Mouse (Mus musculus) kidney, adult 9 months (tissue): Measurements from ENCODE around the gene Ythdf2.
A peak's percentile ranks its signal among the peaks of the same experiment; 100 is the strongest.

Experiments
- DNase-seq: peaks from one replicate; pipeline ENCODE4 v3.0.0; 2022

Ythdf2 gene

DNA sequence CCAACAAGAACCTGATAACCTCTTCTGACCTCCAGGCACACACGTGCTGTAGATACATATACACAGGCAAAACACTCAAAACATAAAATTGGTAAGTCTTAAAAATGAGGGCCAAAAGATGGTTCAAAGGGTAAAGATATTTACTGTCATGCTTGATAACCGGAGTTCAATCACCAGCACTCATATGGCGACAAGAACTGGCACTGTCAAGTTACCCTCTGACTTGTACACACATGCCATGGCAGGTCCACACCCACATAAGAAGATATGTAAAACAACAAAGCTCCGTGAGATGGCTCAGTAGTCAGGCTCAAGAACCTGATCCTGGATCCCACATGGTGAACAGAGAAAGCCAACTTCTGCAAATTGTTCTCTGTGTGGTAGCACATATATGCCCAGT lies 4.8 kb downstream of the Ythdf2 start:
- DNase-seq: no peak

DNA sequence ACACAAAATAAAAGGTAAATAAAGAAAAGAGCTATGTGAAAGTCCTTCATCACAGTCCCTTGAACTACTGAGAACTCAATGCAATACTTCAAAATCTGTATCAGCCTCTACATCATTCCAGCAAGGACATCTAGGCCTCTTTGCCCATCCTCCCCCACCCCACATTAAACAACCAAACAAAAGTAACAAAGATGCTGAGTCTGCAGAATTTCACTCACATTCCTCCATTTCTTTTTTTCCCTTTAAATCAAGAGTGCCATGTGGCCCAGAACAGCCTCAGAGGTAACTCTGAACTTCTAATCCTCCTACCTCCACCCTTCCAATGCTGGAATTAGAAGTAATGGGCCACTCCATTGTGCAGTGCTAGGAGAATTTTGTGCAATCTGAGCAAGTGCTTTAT lies 13.3 kb downstream of the Ythdf2 start:
- DNase-seq: no peak

DNA sequence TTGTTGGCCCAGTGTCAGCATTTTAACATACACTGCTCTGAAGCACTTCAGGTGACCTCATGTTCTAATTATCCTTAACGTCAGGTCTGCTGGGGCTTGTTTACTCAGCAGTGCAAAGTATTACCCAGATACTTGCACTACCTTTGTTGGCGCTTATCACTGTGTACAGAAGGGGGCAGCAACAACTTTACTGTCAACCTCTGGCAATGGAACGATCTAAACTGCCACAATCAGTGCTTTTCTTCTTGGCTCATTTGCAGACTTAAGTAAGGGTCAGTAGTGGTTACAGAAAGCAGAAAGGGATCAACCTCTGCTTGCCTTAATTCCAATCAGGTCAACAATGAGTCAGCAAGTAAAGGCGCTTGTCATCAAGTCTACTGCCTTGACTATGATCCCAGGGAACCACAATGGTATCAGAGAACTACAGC lies 13.8 kb downstream of the Ythdf2 start:
- DNase-seq: peak; percentile 86

DNA sequence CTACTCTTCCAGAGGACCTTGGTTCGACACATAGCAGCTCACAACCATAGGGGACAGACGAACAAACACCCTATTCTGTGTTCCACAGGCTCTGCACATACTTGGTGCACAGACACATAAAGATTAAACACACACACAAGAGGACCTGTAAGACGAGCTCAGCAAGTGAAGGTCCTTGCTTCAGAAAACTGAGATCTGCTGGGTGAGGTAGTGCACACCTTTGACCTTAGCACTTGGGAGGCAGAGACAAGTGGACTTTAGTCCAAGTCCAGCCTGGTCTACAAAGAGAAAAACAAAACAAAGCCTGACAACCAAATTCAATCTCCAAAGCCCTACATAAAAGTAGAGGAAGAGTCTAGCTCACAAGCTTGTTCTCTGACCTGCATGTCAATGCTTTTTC lies 17.1 kb downstream of the Ythdf2 start:
- DNase-seq: peak; percentile 83

DNA sequence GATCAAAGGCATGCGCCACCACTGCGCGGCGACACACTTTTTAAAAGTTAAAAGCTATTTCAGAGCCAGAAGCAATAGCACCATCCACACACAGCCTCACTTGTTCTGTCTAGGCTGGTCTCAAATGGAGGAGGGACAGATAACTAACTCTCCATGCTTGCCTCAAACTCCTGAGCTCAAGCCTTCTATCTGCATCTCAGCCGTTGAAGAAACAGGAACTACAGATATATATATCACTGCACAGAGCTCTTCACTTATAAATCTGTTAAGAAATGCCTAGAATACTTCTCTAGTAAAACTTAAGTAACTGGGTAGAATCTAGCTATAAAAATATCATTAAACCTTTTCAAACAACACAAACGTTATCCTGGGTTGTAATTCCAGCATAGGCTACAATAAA lies 17.7 kb downstream of the Ythdf2 start:
- DNase-seq: no peak

DNA sequence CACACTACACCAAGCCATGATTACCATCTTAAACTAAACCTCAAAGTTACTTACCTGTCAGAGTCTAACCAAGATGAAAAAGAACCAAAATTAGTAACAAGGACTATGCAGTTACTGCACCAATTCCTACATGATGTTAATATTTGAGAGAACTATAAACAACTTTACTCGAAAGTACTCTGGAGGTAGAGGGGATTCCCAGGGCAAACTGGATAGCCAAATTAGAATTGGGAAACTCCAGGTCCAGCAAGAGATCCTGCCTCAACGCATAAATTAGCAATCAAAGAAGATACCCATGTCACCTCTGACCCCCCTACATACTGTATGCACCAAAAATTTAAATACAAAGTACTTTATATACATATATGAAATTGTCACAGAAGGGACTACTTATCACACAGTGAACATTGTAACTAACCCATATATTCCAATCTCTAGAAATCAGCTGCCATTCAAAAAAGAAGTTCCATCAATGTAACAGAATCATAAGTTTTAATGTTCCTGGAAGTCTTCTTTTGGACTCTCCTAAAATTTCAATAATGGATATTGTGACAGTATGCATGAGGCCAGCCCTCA lies 24.2 kb downstream of the Ythdf2 start:
- DNase-seq: no peak

DNA sequence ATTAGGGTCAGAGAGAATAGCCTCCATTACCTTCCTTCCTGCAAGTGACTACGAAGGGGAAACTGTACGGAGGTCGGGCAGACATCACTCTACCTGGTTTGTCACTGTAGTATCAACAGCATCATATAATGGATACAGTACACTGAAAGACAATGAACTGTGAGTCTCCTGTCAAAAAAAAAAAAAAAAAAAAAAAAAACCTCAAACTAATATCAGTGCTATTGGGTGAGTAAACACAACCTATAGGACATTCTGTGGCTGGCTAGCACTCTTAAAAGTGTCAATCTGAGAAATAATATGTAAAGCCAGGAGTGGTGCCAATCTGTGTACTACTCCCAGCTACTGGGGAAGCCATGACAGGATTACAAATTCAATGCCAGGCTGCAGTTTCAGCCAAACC lies 28.9 kb downstream of the Ythdf2 start:
- DNase-seq: no peak

DNA sequence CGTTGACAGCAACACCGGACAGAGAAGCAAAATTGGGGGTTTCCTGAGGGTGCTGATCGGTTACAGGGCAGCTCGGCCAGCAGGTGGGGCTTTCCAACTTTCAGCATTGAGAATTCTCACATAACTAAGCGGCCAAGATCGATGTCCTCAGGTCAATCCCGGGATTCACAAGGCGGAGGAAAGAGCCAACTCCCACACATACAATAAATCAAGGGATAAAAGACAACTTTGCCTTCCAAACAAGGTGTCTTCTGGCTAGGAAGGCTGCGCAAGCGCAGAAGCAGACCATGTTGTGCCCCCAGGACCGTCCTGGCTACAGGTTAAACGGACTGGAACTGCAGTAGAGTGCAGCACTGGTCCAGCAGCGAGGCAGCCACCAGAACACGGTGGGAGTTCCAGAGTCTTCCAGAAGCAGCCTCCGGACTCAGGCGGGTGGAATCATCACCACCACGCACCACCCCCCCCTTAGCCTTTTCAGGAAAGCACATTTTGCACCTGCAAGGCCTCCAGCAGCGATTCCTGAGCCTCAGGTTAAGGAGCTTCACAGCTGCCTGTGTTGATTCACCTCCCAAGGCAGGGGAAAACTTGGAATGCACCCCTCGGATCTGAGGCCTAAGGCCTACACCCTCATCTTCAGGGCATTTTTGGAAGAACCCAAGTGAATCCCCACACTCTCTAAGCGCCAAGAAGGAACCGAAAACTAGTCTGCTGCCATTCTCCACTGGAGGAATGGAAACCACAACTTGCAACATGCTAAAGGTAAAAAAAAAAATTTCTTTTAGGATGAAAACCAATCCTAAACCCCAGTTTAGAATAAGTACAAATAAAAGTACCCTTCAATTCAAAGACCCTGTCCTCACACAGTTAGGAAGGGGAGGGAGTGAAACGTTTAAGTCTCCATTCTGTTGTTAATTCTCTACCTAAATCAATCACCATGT lies 30.1 kb downstream of the Ythdf2 start:
- peak; percentile 63 for DNase-seq

DNA sequence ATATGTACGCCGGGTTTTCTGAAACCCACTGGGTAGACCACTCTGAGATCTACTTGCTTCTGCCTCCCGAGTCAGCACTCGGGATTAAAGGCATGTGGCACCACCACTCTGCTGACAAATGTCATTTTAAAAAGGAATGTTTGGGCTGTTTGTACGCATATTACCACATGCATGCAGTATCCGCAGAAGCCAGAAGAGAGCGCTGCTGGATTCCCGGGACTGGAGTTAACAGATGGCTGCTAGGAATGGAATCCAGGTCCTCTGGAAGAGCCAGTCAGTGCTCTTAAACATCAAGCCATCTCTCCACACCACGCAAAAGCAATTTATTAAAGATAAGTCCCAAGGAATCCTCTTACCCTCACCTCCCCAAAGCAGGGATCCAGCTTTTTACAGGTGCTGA lies 31.4 kb downstream of the Ythdf2 start:
- DNase-seq: peak; percentile 58

DNA sequence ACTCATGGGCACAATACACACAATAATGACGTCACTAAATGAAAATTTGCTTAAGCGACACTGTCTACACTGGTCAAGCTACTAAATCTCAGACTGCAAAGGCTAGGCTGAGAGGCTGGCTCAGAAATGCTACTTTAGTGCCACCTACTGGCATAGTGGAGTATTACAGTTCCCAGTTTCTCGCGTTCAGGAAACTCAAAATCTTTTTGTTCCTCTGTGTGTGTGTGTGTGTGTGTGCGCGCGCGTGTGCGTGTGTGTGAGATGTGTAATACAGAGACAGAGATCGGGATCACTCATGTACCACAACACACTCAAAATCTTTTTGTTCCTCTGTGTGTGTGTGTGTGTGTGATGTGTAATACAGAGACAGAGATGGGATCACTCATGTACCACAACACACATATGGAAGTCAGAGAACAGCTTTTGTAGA lies 33.5 kb downstream of the Ythdf2 start:
- peak; percentile 66 for DNase-seq

DNA sequence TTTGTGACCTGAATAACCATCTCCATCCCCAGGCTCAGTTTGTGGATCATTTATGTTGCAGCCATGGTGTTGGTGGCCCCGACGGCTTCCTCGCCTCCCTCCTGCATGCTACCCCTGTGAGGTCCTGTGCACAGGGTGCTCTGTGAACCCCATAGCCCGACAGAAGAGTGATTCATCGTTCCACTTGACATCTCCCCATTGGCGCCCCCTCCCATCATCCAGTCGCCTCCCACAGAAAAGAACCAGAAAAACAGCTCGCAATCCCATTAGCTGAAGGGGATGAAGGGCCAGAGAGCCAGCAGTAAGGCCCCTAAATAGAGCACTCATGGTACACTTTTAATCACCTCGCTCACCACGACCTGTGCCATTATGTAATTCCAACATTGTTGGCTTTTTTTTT lies 35.6 kb downstream of the Ythdf2 start:
- no peak for DNase-seq

DNA sequence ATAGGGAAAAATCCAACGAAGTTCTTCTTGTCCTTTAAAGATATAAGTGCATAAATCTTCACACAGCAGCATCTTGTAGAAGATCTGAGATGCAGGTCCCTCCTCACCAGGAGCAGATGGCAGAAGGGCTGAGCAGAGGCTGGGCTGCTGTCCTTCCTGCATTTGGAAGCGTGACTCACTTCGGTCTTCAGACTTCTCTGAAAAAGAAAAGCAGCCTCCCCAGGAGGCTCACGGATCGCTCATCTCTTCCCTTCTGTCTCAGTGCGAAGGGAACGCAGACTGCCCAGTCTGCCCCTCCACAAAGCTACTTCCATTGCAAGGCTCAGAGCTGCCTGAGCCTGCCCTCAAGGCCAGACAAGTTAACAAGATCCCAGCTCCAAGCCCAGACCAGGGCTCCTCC lies 41.2 kb downstream of the Ythdf2 start:
- DNase-seq: no peak

DNA sequence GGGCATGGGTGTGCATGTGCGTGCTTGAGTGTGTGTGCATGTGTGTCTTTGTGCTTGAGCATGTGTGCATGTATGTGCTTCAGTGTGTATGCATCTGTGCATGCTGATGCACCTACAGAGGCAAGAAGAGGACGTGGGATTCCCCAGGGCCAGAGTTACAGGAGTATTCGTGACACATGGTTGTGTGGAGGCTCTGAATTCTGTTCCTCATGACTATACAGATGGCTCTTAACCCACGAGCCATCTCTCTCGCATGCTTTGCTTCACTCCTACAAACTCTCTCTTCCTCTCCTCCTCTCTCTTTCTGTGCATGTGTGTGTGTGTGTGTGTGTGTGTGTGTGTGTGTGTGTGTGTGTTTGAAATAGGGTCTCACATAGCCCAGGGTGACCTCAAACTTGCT lies 42.3 kb downstream of the Ythdf2 start:
- no peak for DNase-seq

DNA sequence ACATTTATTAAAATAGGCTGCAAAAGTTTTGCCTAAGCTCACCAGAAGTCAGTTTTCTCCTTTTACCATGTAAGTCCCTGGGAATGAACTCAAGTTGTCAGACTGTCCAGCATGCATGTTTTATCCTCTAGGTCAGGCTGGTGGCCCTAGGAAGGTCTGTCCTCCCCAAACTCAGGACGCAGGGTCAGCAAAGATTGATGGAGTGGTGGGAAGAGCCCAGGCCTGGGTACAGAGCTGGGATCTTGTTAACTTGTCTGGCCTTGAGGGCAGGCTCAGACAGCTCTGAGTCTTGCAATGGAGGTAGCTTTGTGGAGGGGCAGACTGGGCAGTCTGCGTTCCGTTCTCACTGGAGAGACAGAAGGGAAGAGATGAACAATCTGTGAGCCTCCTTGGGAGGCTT lies 42.8 kb downstream of the Ythdf2 start:
- no peak for DNase-seq

DNA sequence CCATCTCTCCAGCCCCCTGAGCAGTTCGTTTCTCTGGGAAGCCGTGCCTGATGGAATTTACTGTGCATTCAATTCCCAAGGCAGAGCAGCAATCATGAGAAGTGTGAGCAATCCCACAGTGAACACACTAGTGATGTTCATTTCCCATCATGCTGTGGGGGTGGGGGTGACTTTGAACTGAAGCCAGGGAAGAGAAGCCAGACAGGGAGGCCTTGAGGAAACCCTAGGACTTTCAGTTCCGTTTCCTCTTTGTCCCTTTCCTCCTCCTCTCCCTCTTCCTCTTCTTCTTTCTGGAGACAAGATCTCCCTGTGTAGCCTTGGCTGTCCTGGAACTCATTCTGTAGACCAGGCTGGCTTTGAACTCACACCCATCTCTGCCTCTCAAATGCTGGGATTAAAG lies 44.7 kb downstream of the Ythdf2 start:
- no peak for DNase-seq

DNA sequence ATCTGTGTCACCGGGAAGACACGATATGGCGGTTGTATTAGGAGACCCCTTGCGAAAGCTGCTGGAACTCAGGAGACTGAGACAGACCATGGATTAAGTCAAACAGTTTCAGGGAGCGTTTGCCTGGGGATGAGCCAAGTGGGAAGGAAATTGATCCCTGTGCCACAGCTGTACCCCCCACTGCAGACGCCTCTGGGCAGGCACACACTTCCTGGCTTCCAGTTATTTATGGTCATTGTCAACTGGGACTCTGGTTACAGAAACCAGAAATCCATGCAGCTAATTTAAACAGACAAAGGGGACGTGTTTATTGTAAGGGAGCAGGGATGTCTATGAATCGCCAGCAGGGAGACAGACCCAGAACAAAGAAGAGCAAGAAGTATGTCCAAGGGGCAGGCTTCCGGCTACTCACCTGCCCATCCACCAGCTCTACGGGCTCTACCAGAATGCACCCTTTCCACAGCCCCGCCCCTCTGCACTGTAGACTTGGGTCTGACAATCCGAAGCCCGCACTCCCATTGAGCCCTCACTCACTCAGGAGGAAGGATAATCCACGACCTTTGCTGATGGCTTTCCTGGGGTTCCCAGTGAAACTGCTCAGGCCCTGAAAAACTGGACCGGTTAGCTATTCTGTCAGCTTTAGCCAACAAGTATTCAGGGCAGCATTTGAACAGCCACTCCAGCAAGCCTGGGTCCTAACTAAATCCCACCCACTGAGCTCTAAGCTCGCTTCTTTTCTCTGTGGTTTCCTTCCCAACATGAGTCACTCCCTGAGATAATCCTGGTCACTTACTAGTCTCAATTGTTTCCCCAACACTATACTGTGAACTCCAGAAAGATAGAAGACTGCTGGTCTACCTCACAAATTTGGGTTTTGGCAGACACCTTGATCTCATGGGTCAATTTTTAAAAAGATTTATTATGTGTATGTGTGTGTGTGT lies 45.5 kb downstream of the Ythdf2 start:
- DNase-seq: no peak

DNA sequence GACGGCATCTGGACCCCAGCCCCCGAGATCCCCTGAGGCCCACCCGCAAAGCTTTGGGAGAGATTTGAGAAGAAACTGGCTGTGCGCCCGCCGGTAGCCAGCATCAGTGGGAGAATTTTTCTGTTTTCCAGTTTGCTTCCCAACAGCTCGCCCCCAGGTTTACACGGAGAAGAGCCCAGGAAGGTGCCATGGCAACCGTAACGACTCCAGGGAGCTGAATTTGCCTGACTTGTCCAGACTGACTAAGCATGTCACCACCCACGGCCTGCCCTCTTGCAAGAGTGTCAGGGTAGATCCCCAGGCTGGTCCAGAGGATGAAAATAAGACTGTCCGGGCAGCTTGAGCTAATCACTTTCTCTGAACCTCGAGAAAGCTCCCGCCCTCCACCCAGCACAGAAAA lies 46.4 kb downstream of the Ythdf2 start:
- DNase-seq: no peak

DNA sequence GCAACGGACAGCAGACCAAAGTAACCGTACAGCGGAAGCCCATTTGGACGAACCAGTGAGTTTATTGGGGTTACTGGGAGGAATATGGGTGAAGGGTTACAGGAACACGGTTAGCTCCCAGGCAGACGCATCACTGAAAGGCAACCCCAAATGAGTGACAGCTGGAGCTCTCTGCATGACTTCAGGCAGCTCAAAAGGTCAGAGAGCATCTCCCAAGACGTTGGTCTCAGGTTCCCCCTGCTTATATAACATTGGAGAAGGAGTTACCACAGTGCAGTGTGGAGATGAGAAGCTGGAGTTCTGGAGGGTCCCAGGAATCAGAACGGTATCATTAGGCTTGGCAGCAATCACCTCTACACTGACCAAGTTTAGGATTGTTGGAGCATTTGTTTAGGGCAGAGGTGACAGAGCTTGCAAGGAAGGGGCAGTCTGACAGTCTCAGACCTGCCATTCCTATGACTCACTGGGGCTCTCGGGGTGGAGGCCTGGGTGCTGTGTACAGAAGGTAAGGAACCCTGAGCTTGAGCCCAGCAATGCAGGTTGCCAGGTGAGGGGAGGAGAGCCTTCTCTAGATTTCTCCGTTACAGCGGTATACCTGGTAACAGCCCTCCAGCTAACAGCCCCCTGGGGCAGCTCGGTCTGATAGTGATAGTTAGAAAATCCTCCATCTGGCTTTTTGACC lies 55.0 kb downstream of the Ythdf2 start:
- no peak for DNase-seq

DNA sequence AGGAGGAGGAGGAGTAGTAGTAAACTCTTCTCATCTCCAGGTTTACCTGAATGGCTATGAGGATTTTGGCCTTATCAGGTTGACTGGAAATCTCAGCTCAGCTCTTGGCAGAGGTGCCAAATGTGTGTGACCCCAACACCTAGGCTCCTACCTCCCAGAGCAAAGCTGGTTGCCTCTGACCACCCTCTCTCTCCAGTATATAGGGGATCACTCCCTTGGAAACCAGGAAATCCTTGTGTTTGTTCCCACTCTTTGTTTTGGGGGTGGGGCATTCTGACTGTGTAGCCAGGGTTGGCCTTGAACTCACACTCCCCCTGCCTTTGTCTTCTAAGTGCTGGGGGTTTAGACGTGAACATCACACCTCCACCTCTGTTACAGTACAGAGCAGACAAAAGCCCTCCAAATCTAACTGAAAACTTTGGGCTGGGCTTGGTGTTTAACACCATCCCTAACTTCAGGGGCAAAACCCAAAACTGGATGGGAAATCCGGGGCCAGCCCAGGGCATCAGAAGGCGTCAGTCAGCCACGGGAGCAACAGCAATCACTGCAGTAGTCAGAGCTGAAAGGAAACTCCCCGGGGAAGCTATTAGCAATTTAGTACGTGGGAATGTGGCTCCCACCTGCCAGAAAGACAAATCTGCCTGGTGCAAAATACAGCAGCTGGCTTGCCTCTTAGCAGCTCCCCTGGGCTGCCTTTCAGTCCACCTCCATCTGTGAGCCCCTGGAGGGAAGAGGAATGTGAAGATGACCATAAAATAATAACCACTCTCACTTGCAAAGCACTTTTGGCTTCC lies 57.0 kb downstream of the Ythdf2 start:
- no peak for DNase-seq

DNA sequence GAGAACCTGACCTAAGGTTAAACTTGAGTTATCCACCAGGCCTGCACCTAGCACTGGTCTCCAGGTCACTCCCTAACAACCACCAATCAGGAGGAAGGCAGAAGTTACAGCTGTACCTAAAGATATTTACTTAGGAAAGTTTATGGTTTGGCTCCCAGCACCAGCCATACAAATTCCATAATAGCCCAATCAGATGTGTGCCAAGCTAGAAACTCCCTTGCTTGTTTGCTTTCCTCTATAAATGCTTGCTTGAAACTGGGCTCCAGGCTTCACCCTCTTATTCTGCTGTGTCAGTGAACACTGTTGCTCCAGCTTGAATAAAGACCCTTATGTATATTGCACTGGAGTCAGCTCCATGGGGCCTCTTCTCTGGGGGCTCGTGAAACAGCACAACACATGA lies 60.4 kb downstream of the Ythdf2 start:
- no peak for DNase-seq

DNA sequence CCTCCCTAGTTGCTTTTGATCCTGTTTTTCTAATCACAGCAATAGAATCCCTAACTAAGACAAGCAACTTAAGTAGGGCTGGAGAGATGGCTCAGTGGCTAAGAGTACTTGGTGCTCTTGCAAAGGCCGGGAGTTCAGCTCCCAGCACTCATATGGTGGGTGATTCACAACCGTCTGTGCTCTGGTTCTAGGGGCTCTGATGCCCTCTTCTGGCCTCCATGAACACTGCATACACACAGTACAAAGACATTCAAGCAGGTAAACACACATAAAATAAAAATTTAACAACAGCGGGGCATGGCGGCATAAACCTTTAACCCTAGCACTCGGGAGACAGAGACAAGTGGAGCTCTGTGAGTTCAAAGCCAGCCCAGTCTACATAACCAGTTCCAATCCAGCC lies 65.9 kb downstream of the Ythdf2 start:
- DNase-seq: no peak

DNA sequence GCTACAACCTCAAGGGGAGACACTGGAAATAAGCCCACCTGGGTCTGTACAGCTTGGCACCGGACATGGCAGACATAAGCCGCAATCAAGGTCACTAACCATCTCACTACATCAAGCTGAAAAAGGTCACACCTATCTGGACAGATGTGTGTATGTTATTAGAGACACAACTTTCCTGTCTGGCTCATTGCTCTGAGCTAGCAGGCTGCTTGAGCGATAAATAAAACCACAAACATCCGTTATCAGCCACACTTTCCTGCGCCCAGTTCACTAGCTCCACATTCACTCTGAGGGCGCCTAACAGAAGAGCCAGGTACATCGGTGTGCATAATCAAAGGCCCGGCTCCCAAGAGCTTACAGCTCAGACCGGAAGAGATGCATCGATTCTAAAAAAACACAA lies 67.0 kb downstream of the Ythdf2 start:
- DNase-seq: no peak
